Mouse (Mus musculus) megakaryocyte progenitor cell, adult 5-6 weeks (primary cell): ENCODE measurements around the gene Rpl34. TPM values are rescaled to one million over a fixed set of nuclear protein-coding genes. Genes with fewer than 3 reads are reported as not detected.

Experiments
- ATAC-seq: replicated peaks from 2 replicates; pipeline ENCODE4 v1.8.0; 2016; ENCODE audit warnings: mild to moderate bottlenecking, moderate TSS enrichment, inconsistent platforms; ENCODE audit not compliant: poor library complexity
- total RNA-seq, 2 experiments: library from RNA; stranded (forward) in 1 of 2; stranded (reverse) in 1 of 2; fragments of 157-497, 149-512 nt in 1 of 2; fragments of 200-1000 nt in 1 of 2; gene quantifications; 2 replicates each; pipeline versions ENCODE4 v1.2.3 to v1.2.4; 2015 to 2017

The Rpl34 gene
- total RNA-seq, 2 experiments from 2014 or later, result 1,518 to 3,584 TPM

DNA sequence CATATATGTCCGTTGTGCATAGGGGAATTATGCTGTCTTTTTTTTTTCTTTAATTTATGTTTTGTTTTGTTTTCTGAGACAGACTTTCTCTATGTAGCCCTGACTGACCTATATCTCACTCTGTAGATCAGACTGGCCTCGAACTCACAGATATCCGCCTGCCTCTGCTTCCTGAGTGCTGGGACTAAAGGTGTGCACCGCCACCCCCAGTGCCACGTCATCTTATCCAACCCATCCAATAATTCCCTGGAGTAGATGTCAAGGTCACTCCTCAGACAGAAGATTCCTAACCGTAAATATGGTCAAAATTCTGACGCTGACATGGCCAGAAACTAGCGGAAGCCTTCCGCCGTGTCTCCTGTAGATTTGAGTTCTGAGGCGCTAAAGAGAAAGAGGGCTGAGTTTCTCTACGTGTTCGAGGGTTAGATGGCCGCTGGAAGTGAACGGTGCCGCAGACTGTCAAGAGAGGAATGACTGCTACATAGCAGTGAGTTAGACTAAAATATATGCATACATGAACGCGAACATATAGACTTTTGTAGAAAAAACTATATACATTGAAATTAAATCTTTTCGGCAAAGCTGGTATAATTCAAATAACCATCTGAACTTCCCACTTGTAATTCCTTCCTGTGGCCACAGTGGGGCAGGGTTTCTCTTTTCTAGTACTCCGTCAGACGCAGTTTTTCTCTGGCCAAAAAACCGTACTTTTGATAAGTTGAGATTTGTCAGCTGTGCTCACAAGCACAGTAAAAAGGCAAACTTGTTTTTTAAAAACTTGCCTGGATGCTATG lies 15.2 kb downstream of the Rpl34 start:
- ATAC-seq, result peak; percentile 91

DNA sequence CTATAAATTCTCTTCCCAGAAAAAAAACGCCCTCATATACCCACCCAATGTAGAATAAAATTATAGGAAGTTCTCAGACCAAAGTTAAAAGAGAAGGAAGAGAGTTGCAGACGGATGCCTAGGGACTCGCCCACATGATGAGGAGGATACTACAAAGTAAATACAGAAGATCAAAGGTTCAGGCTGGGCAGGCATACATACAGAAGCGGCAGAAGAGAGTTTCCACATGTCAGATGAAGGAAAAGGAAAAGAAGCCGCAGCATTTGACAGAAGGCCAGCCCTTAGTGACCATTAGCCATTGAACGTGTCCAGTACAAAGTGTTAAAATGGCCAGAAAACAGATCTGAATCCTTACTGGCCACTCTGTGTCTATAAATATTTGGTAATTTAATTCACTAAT lies 17.3 kb downstream of the Rpl34 start:
- ATAC-seq, result no peak

DNA sequence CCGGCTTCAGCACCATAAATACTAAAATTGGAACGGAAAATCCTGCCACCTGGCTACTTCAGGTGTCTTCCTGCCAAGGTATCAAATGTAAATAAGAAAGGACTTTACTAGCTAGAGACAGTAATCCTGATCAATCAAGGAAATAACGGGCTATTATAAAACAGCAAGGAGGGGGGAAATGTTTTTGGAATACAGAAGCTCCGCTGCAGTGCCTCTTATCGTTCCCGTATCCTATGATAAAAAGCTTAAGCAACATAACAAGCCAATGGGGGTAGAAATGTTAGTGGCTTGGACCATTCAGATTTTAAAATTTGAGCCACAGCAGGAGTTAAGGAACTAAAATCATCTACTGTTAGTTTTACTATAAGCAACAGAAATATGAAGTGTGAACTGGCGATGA lies 20.1 kb downstream of the Rpl34 start:
- no peak for ATAC-seq

- ATAC-seq, result peak; percentile 97
Measured at GRCm38 (mm10) chr3:130708967-130709924, 21.0 kb downstream of the Rpl34 start, which contains the start of gene Ostc. Gene Ostc (minus strand): TSS chr3:130709444.

GRCm38 (mm10) chr3:130708529-130708928 lies 21.7 kb downstream of the Rpl34 start:
- peak; percentile 37; the same call in 1 of the 2 replicates for ATAC-seq

GRCm38 (mm10) chr3:130702289-130702688 lies 27.9 kb downstream of the Rpl34 start:
- ATAC-seq, result no peak

DNA sequence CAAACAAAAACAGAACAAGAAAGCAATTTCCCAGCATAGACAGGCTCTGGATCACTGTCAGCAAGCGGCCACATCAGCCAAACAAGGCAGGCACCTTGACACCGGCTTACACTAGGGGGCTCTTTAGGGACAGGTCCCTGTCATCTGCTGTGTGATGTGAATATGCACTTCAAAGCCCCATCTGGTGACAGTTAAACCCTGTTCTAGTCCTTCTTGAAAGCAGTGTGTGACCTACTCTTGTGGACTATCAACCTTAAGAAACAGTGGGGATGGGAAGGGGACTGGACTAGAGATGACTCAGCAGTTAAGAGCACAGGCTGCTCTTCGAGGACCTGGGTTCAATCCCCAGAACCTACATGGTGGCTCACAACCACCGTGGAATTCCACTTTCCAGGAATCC lies 32.6 kb downstream of the Rpl34 start:
- ATAC-seq, result peak; percentile 38

- no peak; the same call in 1 of the 2 replicates for ATAC-seq
Measured at GRCm38 (mm10) chr3:130694705-130695104, 35.5 kb downstream of the Rpl34 start.

DNA sequence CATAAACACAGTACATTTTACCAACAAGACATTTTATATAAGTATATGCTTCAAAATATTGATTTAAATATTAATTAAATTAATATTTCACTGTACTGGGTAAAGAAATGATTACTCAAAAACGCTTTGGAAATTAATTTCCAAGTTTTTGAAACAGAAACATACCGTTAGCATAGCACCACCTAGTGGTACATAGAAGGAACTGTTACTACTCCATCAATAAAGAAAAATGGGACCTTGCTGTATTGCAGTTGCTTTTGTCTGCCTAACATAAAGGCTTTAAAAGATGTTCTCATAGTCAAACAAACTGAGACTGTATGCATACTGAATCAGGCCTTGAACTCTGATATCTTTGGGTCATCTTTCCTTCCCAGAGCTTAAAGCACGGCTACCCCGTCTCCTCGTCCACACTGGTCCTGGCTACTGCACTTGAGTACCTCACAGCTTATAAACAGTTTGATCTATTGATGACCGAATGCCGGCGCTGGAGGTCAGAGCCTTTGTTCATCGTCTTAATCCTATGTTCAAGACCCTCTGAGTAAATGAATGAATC lies 36.1 kb downstream of the Rpl34 start:
- ATAC-seq, result peak; percentile 21; the same call in 1 of the 2 replicates

- ATAC-seq, result peak; percentile 45
Measured at GRCm38 (mm10) chr3:130691596-130692170, 38.5 kb downstream of the Rpl34 start.

DNA sequence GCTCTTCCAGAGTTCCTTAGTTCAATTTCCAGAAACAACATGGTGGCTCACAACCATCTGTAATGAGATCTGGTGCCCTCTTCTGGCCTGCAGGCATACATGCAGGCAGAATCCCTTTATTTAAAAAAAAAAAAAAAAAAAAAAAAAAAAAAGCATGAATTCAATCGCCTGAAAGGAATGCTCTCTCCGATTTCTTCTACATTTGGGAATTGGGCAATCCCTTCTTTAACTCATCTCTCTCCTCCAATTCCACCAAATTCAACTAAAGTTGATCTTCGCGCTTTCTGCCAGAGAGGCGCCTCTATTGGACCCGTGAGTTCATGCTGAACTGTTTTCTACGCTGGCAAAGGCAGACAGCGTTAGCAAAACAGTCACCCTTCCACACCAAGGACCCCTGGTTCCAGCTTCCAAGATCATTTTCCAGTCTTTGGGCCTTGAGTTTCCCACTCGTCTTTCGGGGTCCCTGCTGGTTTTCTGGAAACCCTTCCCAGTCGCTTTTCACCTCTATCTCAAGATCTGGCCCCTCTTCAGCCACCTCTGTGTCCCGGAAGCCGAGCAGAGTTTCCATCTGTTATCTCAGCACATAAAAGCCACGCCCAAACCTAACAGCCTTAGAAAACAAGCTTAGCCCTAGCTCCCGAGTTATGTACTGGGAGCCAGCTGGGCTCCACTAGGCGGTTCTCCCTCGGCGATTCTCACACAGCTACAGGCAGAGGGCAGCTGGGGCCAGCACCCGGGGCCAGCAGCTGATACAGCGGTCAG lies 39.2 kb downstream of the Rpl34 start:
- peak; percentile 80 for ATAC-seq

- peak; percentile 56 for ATAC-seq
Measured at GRCm38 (mm10) chr3:130689630-130690029, 40.6 kb downstream of the Rpl34 start.

DNA sequence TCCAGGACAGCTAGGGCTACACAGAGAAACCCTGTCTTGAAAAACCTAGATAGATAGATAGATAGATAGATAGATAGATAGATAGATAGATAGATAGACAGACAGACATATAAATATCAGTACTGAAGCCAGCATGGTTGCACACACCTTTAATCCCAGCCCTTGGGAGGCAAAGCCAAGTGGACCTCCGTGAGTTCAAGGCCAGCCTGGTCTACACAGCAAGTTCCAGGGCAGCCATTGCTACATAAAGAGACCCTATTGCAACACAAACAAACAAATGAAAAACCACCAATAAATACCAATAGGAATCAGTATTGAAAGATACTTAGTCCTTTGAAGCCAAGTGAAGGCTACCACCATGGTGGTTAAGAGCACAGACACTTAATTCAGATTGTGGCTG lies 43.1 kb downstream of the Rpl34 start:
- no peak for ATAC-seq

GRCm38 (mm10) chr3:130685014-130685366 lies 45.2 kb downstream of the Rpl34 start:
- ATAC-seq, result no peak

GRCm38 (mm10) chr3:130684276-130685013 lies 45.8 kb downstream of the Rpl34 start:
- ATAC-seq, result no peak

- ATAC-seq, result no peak
Measured at GRCm38 (mm10) chr3:130683836-130684235, 46.4 kb downstream of the Rpl34 start.

- ATAC-seq, result no peak
Measured at GRCm38 (mm10) chr3:130682183-130682582, 48.0 kb downstream of the Rpl34 start.

DNA sequence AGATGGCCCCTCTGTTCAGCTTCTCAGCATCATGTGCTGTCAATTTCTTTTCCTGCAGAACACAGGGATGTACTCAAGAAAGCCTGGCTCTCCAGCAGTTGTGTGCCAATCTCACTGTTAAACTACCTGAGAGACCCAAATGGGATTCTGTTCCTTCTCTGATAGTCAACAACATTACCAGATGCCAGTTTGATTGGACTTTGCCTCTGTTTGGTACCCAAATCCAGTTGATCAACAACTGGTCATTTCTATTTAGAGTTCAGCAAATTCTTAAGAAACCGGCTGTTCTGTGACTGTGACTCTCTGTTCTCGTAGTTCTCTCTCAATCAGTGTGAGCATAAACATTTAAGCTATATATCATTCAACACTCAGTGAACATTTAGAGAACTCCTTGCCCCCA lies 49.0 kb downstream of the Rpl34 start:
- no peak for ATAC-seq

DNA sequence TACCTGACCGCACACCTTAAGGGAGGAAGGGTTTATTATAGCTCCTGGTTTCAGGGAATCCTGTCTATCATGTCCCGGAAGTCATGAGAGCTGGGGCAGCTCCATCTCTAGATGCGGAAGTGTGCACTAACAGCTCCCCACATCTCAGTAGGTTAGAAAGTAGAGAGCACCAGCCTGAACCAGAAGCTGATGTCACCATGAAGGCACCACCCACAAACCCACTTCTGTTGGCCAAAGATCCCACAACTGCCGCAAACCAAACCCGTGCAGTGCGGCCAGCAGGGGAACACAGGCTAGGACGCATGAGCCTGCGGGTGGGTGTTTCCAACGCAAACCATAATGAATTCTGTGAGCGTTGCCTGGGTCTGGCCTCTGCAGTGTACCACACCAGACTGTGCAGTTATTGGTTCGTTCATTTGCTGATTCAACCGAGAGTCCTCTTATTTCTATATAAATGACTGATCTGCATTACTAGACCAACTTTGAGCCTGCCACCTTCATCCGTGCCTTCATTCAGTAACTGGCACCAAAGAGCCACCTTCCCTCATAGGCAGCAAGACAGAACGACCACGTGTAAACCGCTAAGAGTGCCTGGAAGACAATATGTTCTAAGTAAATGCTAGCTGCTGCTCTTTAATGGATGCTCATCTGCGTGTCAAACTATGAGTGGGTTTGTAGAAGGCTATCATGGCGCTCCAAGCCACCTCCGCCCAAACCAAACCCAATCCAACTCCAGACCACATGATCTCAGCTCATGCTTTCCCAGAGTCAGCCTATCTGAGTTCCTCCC lies 52.3 kb downstream of the Rpl34 start:
- ATAC-seq, result no peak
